Mouse (Mus musculus): ENCODE data around the gene Galnt4.

The Galnt4 gene

DNA sequence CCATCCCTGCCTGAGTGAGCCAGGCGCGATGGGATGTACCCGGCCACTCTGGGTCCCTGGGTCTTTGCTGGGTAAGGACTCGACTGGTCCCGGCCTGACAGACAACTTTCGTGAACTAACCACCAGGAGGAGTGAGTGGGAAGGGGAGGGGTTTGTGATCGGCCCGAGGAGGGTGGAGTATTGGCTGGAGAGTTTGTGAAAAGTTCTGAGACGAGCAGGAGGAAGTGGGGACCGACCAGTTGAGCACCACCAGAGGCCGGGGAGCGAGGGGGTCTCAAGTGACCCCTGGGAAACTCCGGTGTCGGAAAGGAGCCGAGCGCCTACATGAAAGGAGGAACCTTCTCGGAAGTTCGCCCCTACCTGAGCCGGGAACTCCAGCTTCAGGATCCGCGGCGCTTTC is at the start of gene Galnt4:
Gene Galnt4, plus strand, starts transcription at position 196 of the 400 bp plus-strand sequence.
- peak; percentile 42 for DNase-seq (ENCODE audit: low read depth, low spot score)

DNA sequence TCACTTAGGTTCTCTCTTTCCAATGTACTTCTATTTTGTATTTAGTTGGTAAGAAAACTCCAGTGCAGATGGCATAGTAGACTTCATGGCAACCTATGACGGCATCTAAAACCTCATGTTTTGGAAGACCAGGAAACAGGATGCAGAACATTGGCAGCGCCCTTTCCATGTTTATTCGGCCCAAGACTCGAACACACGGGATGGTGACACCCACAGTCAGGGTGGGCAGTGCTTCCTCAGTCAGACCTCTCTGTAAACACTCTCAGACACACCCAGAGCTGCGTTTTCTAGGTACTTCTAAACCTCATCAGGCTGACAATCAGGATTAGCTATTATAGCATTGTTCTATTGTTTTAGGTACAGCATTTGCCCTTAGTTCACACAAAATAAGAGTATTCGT is 47.4 kb upstream of the Galnt4 start:
- DNase-seq (ENCODE audit: low read depth, low spot score), result no peak

DNA sequence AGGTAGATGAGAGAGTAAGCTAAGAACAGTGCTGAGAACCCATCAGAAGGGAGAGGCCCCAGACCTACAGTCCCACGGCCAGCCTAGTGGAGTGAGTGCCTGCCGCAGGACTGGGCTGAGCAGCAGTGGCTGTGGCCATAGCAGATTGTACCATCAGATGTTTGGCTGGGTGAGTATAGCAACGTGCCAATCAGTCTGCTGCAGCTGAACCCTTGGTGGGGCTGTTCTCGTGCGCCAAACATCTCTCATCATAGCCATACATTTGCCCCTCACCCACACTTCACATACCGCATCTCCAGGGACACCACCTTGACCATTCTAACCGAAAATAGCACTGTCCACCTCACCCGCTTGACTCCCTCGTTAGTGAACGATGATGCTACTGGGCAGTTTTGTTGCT is 46.5 kb upstream of the Galnt4 start:
- no peak for DNase-seq (ENCODE audit: low read depth, low spot score)

DNA sequence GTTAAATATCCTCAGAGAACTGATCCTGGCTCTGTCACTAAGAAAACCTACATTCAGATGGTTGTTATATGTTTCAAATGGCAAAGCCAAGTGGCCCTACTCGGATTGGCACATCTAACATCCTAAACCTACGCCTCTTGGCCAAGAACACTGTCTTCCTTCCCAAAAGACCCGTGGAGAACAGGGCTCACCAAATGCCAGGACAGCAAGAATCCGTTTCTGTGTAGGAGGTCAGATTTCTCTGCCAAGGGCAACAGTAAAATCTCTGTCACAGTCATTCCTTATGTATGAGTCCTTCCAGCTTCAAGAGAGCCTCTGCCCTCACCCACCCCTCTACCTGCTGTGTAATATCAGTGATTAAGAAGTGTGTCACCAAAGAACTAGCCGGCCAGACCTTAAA is 45.4 kb upstream of the Galnt4 start:
- DNase-seq (ENCODE audit: low read depth, low spot score), result no peak

DNA sequence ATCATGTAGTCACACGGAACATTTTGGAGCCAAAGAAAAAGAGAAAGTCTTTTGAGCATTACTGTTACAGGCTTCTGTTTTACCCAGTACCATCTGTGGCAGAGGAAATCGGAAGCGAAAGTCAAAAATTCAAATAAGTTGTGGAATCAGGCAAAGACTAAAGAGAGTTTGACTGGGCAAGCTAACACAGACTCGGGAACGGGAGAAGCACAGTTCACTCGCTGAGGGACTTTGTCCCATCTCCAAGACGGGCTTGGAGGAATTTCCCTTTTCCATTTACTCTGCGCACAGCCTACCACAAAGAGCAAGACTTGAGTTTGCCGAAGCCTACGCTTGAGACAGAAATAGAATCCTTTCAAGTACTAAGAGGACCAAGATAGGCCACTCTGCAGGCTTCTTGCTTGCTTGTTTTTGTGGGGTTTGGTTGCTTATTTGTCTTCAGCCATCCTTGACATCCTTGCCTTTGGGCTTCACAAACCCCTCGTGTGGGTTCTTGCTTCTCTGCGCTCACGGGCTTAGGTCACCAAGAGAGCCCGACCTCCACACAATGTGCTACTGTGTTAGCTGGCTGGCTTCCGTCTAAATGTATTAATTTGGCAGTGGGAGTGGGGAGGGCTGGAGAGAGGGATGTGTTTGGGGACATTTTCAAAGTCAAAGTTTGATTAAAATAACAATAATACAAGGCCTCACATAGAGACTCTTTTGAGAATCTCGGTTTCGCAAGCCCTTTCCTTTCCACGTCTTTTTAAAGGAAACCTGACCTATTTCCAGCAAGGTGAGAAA is 31.7 kb upstream of the Galnt4 start:
- peak; percentile 74 for DNase-seq (ENCODE audit: low read depth, low spot score)

DNA sequence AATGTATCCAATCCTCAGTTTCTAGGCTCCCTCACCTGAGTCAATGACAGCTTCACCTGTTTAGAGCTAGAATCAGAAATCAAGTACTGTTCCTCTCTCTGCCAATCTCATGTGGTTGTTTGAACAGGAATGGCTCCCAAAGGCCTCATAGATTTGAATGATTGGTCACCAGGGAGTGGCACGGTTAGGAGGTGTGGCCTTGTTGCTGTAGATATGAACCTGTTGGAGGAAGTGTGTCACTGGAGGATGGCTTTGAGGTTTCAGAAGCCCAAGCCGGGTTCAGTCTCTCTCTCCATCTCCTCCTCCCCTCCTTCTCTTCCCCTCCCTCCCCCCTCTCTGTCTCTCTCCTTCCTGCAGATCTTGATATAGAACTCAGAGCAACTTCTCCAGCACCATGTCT is 29.3 kb upstream of the Galnt4 start:
- no peak for DNase-seq (ENCODE audit: low read depth, low spot score)

DNA sequence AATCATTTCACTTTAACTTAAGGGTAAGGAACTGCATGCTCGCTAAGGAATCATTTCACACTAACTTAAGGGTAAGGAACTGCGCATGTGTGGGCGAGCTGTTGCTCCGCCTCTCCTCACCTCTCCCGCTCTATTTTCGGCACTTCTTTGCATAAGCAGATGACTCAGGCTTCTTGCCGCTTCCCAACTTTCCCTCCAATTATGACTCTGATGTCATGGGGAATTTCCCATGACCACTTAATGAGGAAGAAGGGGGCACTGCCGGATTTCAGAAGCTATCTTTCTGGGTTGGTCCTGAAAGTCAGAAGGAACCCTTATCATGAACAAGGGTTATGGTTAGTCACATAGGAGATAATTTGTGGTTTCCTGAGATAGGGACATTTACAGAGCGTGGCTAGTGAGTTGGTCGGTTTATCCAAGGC is 26.4 kb upstream of the Galnt4 start:
- DNase-seq (ENCODE audit: low read depth, low spot score), result peak; percentile 92

DNA sequence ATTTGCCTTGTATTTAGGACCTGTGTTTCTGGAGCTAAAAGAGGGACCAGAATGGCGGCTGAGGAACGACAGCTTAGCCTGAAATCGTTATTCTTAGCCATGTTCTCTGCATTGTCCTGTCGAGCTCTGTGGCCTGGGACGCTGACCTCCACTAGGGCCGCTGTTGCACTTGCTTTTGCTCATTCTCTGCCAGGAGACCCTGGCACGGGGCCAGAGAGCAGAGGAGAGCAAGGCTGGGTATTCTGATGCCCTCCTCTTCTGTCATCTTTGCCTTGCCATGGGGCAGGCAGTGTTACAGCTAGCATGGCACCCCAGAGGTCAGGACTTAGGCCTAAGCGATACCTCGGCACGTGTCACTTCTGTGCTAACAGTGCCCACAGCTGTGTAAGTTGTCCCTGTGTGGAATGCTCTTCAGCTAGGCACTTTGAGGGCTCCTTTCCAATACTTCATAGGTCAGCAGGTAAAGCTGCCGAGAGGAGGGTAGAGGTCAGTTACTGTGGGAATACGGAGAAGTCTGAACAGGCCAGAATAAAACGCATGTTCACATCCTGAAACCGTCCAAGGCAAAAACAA is 24.4 kb upstream of the Galnt4 start:
- no peak for DNase-seq (ENCODE audit: low read depth, low spot score)

DNA sequence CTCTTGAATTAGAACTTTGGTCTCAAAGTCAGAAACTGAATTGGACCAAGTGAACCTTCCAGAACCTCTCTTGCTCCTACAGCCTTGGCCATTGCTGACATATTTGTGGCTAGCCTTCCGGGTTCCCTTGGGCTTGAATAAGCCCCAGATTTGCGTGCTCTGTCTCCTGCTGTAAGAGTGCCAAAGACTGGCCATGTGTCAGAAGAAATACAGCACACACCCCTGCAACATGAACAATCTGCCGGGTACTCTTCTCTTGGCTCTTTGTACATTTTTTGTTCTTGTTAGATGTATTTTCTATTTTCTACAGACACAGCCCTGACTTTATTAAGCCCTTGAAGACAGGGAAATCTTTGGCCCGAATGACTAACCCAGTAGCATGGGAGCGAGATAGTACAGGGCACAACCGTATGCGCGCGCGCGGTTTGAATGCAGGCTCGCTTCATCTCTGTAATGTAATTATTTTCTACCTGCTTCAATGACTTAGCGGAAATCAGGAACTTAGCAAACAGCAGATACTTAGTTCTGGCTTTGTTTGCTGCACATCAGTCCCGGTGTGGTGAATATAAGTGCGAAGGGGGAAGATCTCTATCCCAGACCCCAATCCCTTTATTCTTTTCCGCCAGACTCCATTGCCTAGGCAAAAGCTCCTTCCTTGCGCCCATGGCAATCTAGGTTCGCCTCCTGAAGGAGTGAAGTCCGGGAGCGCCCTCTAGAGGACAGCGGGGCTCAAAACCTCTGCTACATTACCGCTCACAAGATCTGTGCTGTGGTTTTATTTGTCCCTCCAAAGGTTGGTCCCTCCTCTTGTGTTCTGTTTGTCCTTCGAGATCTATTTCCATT is 23.3 kb upstream of the Galnt4 start:
- DNase-seq (ENCODE audit: low read depth, low spot score), result peak; percentile 84

DNA sequence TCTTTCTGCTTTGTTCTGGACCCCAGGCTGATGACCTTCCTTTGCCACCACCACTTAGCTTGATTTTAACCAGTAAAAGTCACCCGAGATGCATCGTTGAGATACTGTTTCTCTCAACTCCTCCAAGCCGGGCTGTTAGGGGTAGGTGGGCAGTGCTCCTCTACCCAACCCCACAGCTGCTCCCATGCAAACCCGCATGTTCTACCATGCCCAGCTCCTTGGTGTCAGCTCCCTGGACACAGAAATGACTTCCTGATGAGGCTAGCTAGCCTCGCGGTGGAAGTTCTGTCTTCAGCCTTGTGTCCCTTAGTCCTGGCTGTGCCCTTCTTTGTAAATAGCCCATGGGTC is 22.7 kb upstream of the Galnt4 start:
- DNase-seq (ENCODE audit: low read depth, low spot score), result no peak

DNA sequence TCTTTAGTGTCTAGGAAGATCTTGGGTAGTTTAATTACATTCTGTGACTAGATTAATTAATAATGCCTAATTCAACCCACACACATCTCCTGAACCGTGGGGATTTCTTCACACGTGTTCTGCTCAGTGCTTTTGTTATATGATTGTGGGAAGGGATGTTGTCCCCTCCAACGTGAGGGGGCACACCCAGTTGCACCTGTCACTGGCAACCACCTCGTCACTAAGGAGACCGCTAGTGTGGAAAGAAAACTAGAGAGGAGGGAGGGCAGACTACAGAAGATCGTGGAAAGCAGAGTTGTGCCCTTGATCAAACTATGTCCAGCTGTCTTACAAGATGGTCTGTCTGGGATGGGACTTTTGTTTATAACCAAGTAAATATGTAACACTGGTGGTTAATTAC is 21.9 kb upstream of the Galnt4 start:
- no peak for DNase-seq (ENCODE audit: low read depth, low spot score)

DNA sequence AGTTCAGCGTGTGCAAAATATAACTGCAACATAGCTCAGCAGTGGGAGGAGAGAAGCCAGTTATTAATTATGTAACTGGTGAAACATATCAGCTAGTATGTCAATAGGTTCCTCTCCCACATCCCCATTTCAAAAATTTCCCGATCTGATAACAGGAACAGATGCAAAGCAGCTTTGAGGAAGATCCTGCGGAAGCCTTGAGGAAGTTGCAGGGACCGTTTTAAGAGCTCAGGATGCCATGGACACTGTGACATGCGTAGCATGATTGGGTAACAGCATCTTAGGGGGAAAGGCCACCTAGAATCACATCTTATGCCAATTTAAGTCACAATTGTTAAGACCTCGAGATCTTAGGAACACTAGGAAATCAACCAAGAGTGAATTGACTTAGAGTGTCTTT is 18.1 kb upstream of the Galnt4 start:
- no peak for DNase-seq (ENCODE audit: low read depth, low spot score)

DNA sequence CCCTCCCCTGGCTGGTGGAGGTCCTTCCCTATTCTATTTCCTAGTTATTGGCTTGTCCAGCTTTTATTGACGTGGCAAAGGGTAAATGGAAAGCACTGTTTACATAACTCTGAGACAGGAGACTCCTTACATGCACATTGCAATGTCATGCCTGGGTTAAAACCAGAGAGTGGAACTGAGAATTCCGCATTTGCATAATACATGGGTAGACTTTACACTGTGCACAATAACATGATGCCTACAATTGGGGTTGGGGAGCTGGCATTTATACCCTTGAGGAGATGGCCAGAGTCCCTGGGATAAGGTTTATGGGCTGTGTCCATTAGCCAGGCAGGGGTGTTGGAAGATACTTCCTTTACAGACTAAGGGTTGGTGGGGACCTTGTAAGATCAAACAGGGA is 14.6 kb upstream of the Galnt4 start:
- no peak for DNase-seq (ENCODE audit: low read depth, low spot score)

DNA sequence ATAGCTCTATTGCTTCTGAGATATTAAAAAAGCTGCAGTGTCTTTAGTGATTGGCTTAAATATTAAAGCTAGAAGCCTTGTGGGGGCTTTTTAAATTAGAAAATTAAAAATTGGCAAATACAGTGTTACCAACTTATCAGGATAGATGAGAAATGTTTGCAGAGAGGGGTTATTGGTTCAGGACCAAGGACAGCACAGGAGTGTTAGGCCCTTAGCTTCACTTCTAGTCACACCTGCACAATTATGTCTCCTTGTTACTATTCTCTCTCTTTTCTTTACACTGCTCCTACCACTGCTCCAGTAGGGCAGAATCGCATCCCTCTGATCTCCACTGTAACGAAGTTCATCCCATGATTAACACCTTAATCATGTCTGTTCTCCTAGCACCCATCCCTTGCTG is 12.8 kb upstream of the Galnt4 start:
- no peak for DNase-seq (ENCODE audit: low read depth, low spot score)

DNA sequence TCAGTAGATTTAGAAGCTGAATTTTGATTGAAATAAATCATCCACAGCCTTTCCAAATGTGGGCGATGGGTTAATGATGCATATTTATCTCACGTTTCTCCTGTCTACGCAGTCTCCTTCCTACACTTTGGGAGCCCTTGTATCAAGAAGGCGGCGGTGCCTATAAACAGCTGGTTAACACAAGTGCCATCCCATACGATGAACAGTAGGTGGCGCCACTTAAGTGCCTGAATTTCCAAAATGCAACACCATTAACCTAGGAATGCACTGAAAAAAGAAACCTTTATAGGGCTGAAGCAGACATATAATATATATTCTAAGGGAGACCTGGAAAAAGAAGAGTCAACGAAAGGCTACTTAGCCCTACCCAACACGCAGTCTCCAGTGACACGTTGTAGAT is 10.6 kb upstream of the Galnt4 start:
- peak; percentile 36 for DNase-seq (ENCODE audit: low read depth, low spot score)

DNA sequence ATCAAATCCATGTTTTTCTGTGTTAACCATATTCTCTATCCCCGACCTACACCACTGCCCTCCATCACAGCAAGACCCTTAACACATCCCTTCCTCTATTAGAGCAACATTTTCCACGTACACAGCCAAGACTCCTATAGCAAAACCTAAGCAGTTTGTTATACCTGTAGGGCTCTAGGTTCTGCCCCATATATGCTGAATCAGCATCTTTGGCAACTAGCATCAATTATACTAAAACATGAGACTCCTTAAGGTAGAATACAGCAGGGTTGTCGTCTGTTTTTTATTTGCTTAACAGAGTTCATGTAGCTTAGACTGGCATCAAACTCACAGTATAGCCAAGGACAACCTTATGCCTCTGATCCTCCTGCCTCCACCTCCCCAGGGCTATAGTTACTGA is 2.4 kb upstream of the Galnt4 start:
- no peak for DNase-seq (ENCODE audit: low read depth, low spot score)

DNA sequence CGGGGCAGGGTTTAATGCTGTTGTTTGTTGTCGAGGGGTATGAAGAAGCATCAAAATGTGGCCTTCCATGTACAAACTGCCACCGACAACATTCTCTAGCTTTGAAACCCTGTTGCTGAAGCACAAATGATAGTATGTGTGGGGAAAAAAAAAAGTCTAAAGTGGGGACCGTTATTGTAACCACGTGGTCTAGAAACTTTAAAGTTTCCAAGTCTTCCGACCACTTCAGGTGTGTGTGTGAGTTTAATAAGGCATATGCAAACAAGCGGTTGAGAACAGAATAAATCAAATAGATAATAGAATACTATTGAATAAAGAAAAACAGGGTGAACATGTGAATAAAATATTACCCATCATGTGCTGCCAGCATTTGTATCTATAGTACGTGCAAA is 1.7 kb upstream of the Galnt4 start:
- no peak for DNase-seq (ENCODE audit: low read depth, low spot score)

DNA sequence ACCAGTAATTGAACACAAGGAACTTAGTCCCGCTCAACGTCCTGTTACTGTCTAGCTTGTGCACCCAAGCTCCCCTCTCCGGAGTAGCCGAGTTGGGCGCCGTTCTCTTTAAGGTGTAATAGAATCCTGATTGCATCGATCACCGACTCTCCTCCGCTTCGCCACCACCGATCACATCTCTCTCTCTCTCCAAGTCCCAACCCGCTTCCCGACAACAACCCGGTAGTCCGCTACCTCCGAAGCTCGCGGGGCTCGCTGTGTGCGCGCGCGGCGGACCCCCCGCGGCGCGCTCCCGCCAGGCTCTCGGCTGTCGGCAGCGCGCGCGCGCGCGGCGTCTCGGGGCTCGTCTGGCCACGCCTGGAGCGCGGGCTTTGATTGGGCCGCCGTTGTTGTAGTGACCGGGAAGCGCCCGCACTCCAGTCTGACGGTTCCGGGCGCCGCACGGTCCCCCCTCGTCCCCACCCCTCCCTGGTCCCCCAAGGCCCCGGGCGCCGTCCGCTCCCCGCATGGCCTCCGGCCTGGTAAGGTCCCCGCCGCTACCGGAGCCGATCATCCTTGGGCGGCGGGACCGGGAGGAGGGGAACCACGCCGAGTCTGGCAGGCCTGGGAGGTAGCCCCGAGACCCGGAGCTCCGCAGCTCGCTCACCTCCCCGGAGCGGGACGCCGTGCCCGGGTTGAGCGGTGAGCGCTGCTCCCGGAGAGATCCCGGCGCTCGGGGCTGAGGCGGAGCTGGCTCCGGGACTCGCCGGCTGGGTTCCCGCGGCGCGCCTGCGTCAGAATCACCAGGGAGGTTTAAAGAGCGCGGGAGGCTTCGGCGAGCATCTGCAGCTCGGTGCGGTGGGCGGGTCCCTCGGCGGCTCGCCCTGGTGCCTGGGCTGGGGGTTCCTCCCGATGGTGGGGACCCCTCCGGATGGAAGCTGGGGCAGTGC is 992 bp upstream of the Galnt4 start, which contains the start of gene Poc1b:
Gene Poc1b, plus strand, starts transcription at position 334 of the 929 bp plus-strand sequence.
- DNase-seq (ENCODE audit: low read depth, low spot score), result peak; percentile 72

DNA sequence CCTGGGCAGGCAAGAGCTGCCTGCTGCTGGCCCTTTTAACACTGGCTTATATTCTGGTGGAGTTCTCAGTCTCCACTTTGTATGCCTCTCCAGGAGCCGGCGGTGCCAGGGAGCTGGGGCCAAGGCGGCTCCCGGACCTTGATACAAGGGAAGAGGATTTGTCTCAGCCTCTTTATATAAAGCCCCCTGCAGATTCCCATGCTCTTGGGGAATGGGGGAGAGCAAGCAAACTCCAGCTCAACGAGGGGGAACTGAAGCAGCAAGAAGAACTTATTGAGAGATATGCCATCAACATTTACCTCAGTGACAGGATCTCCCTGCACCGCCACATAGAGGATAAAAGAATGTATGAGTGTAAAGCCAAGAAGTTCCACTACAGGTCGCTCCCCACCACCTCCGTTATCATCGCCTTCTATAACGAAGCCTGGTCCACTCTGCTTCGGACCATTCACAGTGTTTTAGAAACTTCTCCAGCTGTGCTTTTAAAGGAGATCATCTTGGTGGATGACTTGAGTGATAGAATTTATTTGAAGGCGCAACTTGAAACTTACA is 548 bp downstream of the Galnt4 start:
- DNase-seq (ENCODE audit: low read depth, low spot score), result no peak

DNA sequence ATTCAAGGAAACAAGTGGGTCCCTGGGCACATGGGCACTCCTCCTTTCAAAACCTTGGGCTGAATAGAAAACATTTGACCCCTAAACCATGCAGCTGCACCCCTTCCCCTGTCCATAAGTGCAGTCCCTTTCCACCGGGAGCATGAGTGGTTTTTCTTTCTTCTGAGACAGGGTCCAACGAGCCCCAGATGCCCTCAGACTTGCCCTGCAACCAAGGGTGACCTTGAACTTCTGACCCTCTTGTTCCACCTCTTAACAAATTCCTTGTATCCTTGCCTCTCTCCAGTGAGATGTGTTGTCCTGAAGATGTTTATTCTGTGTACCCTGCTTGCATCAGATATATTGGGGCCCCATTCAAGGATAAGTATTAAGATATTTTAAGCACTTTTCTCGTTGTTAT is 5.6 kb downstream of the Galnt4 start:
- DNase-seq (ENCODE audit: low read depth, low spot score), result no peak

DNA sequence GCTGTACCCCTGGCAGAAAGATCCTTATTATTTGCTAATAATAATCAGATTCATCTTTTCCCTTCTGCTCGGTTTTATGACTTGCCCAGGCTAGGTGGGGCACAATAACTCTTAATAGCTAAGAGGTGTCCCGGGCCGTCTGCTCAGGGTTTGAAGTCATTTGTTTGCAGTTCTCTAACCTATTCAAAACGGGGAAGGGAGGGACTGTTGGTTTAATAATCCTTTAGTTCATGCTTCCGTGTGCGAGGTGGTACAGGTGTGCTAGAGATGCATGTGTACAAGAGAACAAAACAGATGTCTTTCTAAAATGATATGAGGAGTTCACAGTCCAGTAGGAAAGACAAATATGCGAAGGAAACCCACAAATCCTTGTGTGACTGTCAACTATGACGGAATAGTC is 6.3 kb downstream of the Galnt4 start:
- DNase-seq (ENCODE audit: low read depth, low spot score), result no peak
